In the genomic region with DNA sequence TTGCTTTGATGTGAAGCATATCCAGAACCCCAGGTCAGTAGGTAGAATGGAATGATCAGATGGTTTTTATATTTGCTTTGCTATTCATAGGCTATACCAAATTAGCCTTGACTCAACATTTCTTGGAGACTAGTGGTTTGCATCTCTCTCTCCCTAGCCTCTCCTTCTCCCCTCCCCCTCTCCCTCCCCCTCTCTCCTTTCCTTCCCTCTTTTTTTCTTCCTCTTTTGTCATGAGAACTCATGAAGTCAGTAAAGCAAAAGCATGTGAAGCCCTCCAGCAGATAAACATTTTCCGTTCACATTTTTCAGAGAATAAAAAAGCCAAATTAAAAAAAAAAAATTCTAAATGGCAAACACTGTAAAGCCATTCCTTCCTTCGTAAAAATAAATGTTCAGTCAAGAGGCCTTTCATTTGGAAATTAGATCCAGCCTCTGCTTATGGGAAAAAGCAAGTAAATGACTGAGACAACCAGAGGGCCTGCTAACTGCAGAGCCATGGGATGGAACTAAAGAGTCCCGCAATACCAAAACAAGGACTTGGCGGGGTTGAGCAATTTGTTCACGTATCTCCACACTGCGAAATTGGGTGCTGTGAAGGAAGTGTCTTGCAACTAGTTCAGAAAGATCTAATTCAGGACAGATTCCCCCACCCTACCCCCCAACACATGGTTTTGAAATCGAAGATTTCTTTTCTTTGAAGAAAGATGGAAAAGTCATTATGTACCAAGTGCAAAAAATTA, we compare ENCODE assay signal across 23 mouse cellular contexts. TPM values are rescaled to one million over a fixed set of nuclear protein-coding genes. Genes with fewer than 3 reads are reported as not detected.
DNase-seq lines count a peak whose midpoint lies in the region; ATAC-seq and TF ChIP-seq lines count a peak whose summit lies in the region.
"Had no signal": no experiment of that assay in that cellular context is flagged by ENCODE, and none has a peak within 500 bp of the region (broad histone marks: within the 10 kb centered on the region; RNA-seq: fewer than 3 reads in every experiment).

No protein-coding gene starts in this region.

- no peak overlapping the region for H3K27ac ChIP-seq in layer of hippocampus, adult 2 months
- peak overlapping the region; percentile 91 for H3K27ac ChIP-seq in bone marrow macrophage, adult 2 months (ENCODE audit: insufficient read depth, low read depth, low read length)
- H3K27ac ChIP-seq: embryonic facial prominence, embryonic 12.5 days; forebrain, embryonic 12.5 days; heart, embryonic 15.5 days; hindbrain, embryonic 15.5 days had no signal

- DNase-seq in layer of hippocampus, adult 9-11 months, result peak; percentile 15
- DNase-seq in layer of hippocampus, adult 2 months (ENCODE audit: low spot score in 2 of 2), result no peak
- DNase-seq in 416B (ENCODE audit: low read depth), result peak; percentile 44
- no peak for DNase-seq in heart, adult 9 months (ENCODE audit: low spot score in 2 of 2)
- DNase-seq in heart, postnatal 36 days, result no peak
- DNase-seq: adrenal gland, postnatal 14 days; cerebellum, adult 2 months; cerebellum, postnatal 10 days; embryo, embryonic 11 days; gastrocnemius, postnatal 10 days; heart, postnatal 14 days had no signal

- intact Hi-C loops in heart, postnatal 36 days (cut with DNase I), result no loop called here

- peak; percentile 58 to 92; a peak in 3 of 4 replicates for ATAC-seq in hematopoietic stem cell, adult 5-6 weeks (replicated peaks in 1 of 2; ENCODE audit: insufficient read depth in 1 of 2, low FRiP score in 2 of 2, low TSS enrichment in 1 of 2, low read depth in 1 of 2, poor library complexity in 2 of 2, severe bottlenecking in 2 of 2)
- no peak for ATAC-seq in CD4-positive, CD25-positive, alpha-beta regulatory T cell, adult 4 months
- ATAC-seq: activated CD4-positive, CD25-positive, alpha-beta regulatory T cell, adult 4 months; forebrain, embryonic 16.5 days; intestine, embryonic 16.5 days; Patski had no signal

- H3K4me3 ChIP-seq in layer of hippocampus, adult 2 months, result no peak overlapping the region
- H3K4me3 ChIP-seq in bone marrow macrophage, adult 2 months (ENCODE audit: insufficient read depth, low read length), result no peak overlapping the region
- H3K4me3 ChIP-seq: embryonic facial prominence, embryonic 12.5 days; forebrain, embryonic 12.5 days; heart, embryonic 15.5 days; hindbrain, embryonic 15.5 days had no signal

- H3K4me1 ChIP-seq in bone marrow macrophage, adult 2 months (ENCODE audit: control insufficient read depth, insufficient read depth, low read length), result peaks cover 32% of the 10 kb centered on the region
- H3K4me1 ChIP-seq: embryonic facial prominence, embryonic 12.5 days; forebrain, embryonic 12.5 days; heart, embryonic 15.5 days; hindbrain, embryonic 15.5 days had no signal

- no peak for TF ChIP-seq POLR2A in bone marrow macrophage, adult 2 months (IDR thresholded peaks at IDR 0.05; ENCODE audit: borderline replicate concordance, low read depth, low read length)

- no peak for TF ChIP-seq CTCF in layer of hippocampus, adult 2 months (conservative IDR thresholded peaks at IDR 0.05)
- no peak for TF ChIP-seq CTCF in bone marrow macrophage, adult 2 months (IDR thresholded peaks at IDR 0.05; ENCODE audit: low read depth, low read length)

RNA-seq across cellular contexts. Expression of gene Dkk2, which starts 30.9 kb away (rescaled TPM):
- under 1 TPM; 0.22 to 0.46 TPM for total RNA-seq in layer of hippocampus, adult 2 months (2021)
- polyA plus RNA-seq in bone marrow macrophage, adult 2 months (2012; ENCODE audit: insufficient read depth, insufficient read length, missing spikeins), result 0.64 and 0.68 TPM in 2 replicates
- total RNA-seq in hematopoietic stem cell, adult 5-6 weeks (2017), result not detected in 2 replicates
- under 1 TPM; 0.11 to 0.14 TPM for total RNA-seq in heart, postnatal 36 days (2021)
- polyA plus RNA-seq in CD4-positive, CD25-positive, alpha-beta regulatory T cell, adult 4 months (2017; shearing (Covaris generic)), result under 1 TPM in 1 of 2 experiments, not detected in 1; 0.08 TPM
- polyA plus RNA-seq: activated CD4-positive, CD25-positive, alpha-beta regulatory T cell, adult 4 months; G1E had no signal

Comparison
In these comparisons a context has a peak if more than half of its experiments do, and no peak if none do; other contexts are left out.
1. DNase-seq: peak in layer of hippocampus, adult 9-11 months (single experiment) and 416B (single experiment); none in layer of hippocampus, adult 2 months (0 of 2), heart, adult 9 months (0 of 2) and heart, postnatal 36 days (0 of 2).